Mouse (Mus musculus) midbrain, embryonic 10.5 days (tissue): Measurements from ENCODE around the gene Adk. TPM values are rescaled to one million over a fixed set of nuclear protein-coding genes. Genes with fewer than 3 reads are reported as not detected.

ENCODE experiments used
- DNase-seq: peaks from one replicate; pipeline ENCODE4 v3.0.0-alpha.2; 2017; ENCODE audit warnings: low spot score
- H3K27ac ChIP-seq: fragments of 300-500 bp; sonication (generic); replicated peaks from 2 replicates; pipeline ENCODE4 v1.5.1; 2016; ENCODE audit warnings: mild to moderate bottlenecking
- H3K27me3 ChIP-seq: fragments of 300-500 bp; sonication (generic); 2 replicates; pipeline ENCODE4 v1.6.1; 2016; ENCODE audit warnings: low read depth, mild to moderate bottlenecking; ENCODE audit not compliant: poor library complexity, severe bottlenecking
- H3K36me3 ChIP-seq: fragments of 300-500 bp; sonication (generic); 2 replicates; pipeline ENCODE4 v1.6.1; 2016; ENCODE audit warnings: mild to moderate bottlenecking, moderate library complexity
- H3K4me1 ChIP-seq: fragments of 300-500 bp; sonication (generic); 2 replicates; pipeline ENCODE4 v1.6.1; 2016
- H3K4me3 ChIP-seq: fragments of 300-500 bp; sonication (generic); 2 replicates; pipeline ENCODE4 v1.5.1; 2016; ENCODE audit warnings: mild to moderate bottlenecking, moderate library complexity
- H3K9me3 ChIP-seq: fragments of 300-500 bp; sonication (generic); replicated peaks from 2 replicates; pipeline ENCODE4 v1.6.1; 2016; ENCODE audit warnings: mild to moderate bottlenecking
- WGBS: fragments of 180-500 bp; shearing (Covaris S2); methylation state at CpG from one replicate; pipeline ENCODE4 v1.1.7; 2016; 5-methylcytosine and 5-hydroxymethylcytosine counted together
- polyA plus RNA-seq: library from polyadenylated mRNA; unstranded; fragments of >200 nt; fragmentation: Nextera tagmentation; extraction: Ambion mirVana; gene quantifications from 2 replicates; pipeline ENCODE4 v1.2.1, GENCODE M21; 2016

Gene Adk
- polyA plus RNA-seq, 1 experiment from 2014 or later = 153 TPM

GRCm38 (mm10) chr14:21278290-21278689, 225.9 kb downstream of the Adk start:
- H3K27ac ChIP-seq = no peak overlapping the region
- peaks cover 11% of the 10 kb centered on the region; the same call in 1 of the 2 replicates for H3K4me1 ChIP-seq
- no peak overlapping the region for H3K4me3 ChIP-seq
- no peaks in the 10 kb centered on the region for H3K9me3 ChIP-seq
- H3K36me3 ChIP-seq = no peaks in the 10 kb centered on the region
- WGBS = 93% methylated on average over 2 of the region's 2 CpGs
- DNase-seq = no peak
- H3K27me3 ChIP-seq = no peaks in the 10 kb centered on the region

- H3K4me1 ChIP-seq = peaks cover 11% of the 10 kb centered on the region; the same call in 1 of the 2 replicates
- no peak overlapping the region for H3K27ac ChIP-seq
- no peaks in the 10 kb centered on the region for H3K27me3 ChIP-seq
- H3K9me3 ChIP-seq = no peaks in the 10 kb centered on the region
- H3K4me3 ChIP-seq = no peak overlapping the region
- 85% methylated on average over 6 of the region's 6 CpGs for WGBS
- H3K36me3 ChIP-seq = no peaks in the 10 kb centered on the region
- no peak for DNase-seq
These were observed 226.6 kb downstream of the Adk start for GRCm38 (mm10) chr14:21278907-21279535.

GRCm38 (mm10) chr14:21280451-21280850, 228.1 kb downstream of the Adk start:
- 84% methylated on average over 3 of the region's 3 CpGs for WGBS
- Histone ChIP-seq H3K36me3 (no peaks in the 10 kb centered on the region), H3K4me1 (peaks cover 9% of the 10 kb centered on the region; the same call in 1 of the 2 replicates), H3K4me3 (no peak overlapping the region), H3K27me3 (no peaks in the 10 kb centered on the region), H3K27ac (no peak overlapping the region), H3K9me3 (no peaks in the 10 kb centered on the region)
- no peak for DNase-seq

GRCm38 (mm10) chr14:21281506-21281905, 229.1 kb downstream of the Adk start:
- Histone ChIP-seq H3K36me3 (no peaks in the 10 kb centered on the region), H3K27ac (no peak overlapping the region), H3K4me1 (peaks cover under 1% of the 10 kb centered on the region; the same call in 1 of the 2 replicates), H3K9me3 (no peaks in the 10 kb centered on the region), H3K4me3 (no peak overlapping the region), H3K27me3 (no peaks in the 10 kb centered on the region)
- DNase-seq = no peak
- WGBS = 89% methylated on average over 4 of the region's 4 CpGs

- 87% methylated on average over 7 of the region's 7 CpGs for WGBS
- Histone ChIP-seq H3K4me1 (no peaks in the 10 kb centered on the region), H3K27me3 (no peaks in the 10 kb centered on the region), H3K27ac (no peak overlapping the region), H3K9me3 (no peaks in the 10 kb centered on the region), H3K4me3 (no peak overlapping the region), H3K36me3 (no peaks in the 10 kb centered on the region)
- no peak for DNase-seq
These were observed 231.7 kb downstream of the Adk start for GRCm38 (mm10) chr14:21284116-21284515.

- H3K27ac ChIP-seq = no peak overlapping the region
These were observed 232.5 kb downstream of the Adk start for GRCm38 (mm10) chr14:21284847-21285246.

GRCm38 (mm10) chr14:21286274-21286673, 233.9 kb downstream of the Adk start:
- H3K27ac ChIP-seq = no peak overlapping the region
- WGBS = 96% methylated on average over 7 of the region's 7 CpGs
- no peaks in the 10 kb centered on the region for H3K9me3 ChIP-seq
- H3K4me1 ChIP-seq = no peaks in the 10 kb centered on the region
- DNase-seq = no peak
- no peaks in the 10 kb centered on the region for H3K36me3 ChIP-seq
- no peaks in the 10 kb centered on the region for H3K27me3 ChIP-seq
- H3K4me3 ChIP-seq = no peak overlapping the region

More at GRCm38 (mm10) chr14:21284847-21285246, 232.5 kb downstream of the Adk start:
- Histone ChIP-seq H3K4me3 (no peak overlapping the region), H3K9me3 (no peaks in the 10 kb centered on the region), H3K36me3 (no peaks in the 10 kb centered on the region), H3K27me3 (no peaks in the 10 kb centered on the region), H3K4me1 (no peaks in the 10 kb centered on the region)
- no peak for DNase-seq
- WGBS = 96% methylated on average over 5 of the region's 5 CpGs

- Histone ChIP-seq H3K27ac (no peak overlapping the region), H3K4me1 (no peaks in the 10 kb centered on the region)
- no peak for DNase-seq
These were observed 235.5 kb downstream of the Adk start for GRCm38 (mm10) chr14:21287726-21288442.

GRCm38 (mm10) chr14:21299743-21300142, 247.4 kb downstream of the Adk start:
- Histone ChIP-seq H3K4me1 (peaks cover 1% of the 10 kb centered on the region; the same call in 1 of the 2 replicates), H3K27ac (no peak overlapping the region), H3K9me3 (no peaks in the 10 kb centered on the region), H3K27me3 (no peaks in the 10 kb centered on the region), H3K4me3 (no peak overlapping the region), H3K36me3 (no peaks in the 10 kb centered on the region)
- no peak for DNase-seq
- WGBS = 92% methylated on average over 4 of the region's 4 CpGs

More at GRCm38 (mm10) chr14:21287726-21288442, 235.5 kb downstream of the Adk start:
- Histone ChIP-seq H3K4me3 (no peak overlapping the region), H3K36me3 (no peaks in the 10 kb centered on the region), H3K27me3 (no peaks in the 10 kb centered on the region), H3K9me3 (no peaks in the 10 kb centered on the region)
- WGBS = 82% methylated on average over 9 of the region's 9 CpGs

GRCm38 (mm10) chr14:21304815-21305214, 252.4 kb downstream of the Adk start:
- Histone ChIP-seq H3K27me3 (no peaks in the 10 kb centered on the region), H3K4me3 (no peak overlapping the region), H3K36me3 (no peaks in the 10 kb centered on the region), H3K4me1 (peaks cover 8% of the 10 kb centered on the region; the same call in 1 of the 2 replicates), H3K27ac (no peak overlapping the region), H3K9me3 (no peaks in the 10 kb centered on the region)
- no peak for DNase-seq
- 92% methylated on average over 1 of the region's 1 CpGs for WGBS

GRCm38 (mm10) chr14:21308349-21308936, 256.1 kb downstream of the Adk start:
- DNase-seq = no peak
- 95% methylated on average over 4 of the region's 4 CpGs for WGBS

GRCm38 (mm10) chr14:21310530-21310929, 258.2 kb downstream of the Adk start:
- Histone ChIP-seq H3K27ac (no peak overlapping the region), H3K36me3 (no peaks in the 10 kb centered on the region), H3K4me1 (0 out of 2 replicates have a peak, but pooled peaks cover 2% of the 10 kb centered on the region), H3K9me3 (no peaks in the 10 kb centered on the region), H3K27me3 (no peaks in the 10 kb centered on the region), H3K4me3 (no peak overlapping the region)
- WGBS = 94% methylated on average over 5 of the region's 5 CpGs
- DNase-seq = no peak

More at GRCm38 (mm10) chr14:21308349-21308936, 256.1 kb downstream of the Adk start:
- Histone ChIP-seq H3K9me3 (no peaks in the 10 kb centered on the region), H3K36me3 (no peaks in the 10 kb centered on the region), H3K27ac (no peak overlapping the region), H3K4me3 (no peak overlapping the region), H3K27me3 (no peaks in the 10 kb centered on the region), H3K4me1 (peaks cover 8% of the 10 kb centered on the region; the same call in 1 of the 2 replicates)
